Mouse (Mus musculus): ENCODE data around the gene Rbm15. TPM values are rescaled to one million over a fixed set of nuclear protein-coding genes. Genes with fewer than 3 reads are reported as not detected.
"Not testable (repeated sequence)": the region's sequence is repeated elsewhere in the genome, so short reads cannot be mapped to it uniquely, and the experiment has no call there.

Rbm15 gene
- total RNA-seq, 1 experiment from 2014 or later = 41.1 TPM

GRCm38 (mm10) chr3:107331746-107332126 is 1.7 kb downstream of the Rbm15 start:
- DNase-seq = no peak

- peak; percentile 47 for DNase-seq
These were observed 2.7 kb downstream of the Rbm15 start for GRCm38 (mm10) chr3:107330503-107331424.

DNA sequence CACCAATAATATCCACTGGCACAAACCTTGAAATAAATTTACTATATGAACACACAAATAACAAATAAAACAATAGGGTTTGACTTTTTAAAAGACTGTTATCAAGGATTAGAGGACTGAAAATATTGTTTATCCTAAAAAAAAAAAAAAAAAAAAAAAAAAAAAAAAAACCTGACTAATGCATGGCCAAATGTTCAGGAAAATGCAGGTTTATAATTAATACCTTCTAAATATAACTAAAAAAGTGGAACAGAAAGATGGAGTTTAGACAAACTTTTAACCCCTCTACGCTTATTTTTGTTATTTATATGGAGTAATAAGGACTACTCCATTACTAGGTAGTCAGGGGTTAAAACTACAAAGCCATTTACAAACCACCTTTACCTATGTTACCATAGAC is 7.0 kb downstream of the Rbm15 start:
- no peak for DNase-seq

- DNase-seq = no peak
These were observed 11.7 kb downstream of the Rbm15 start for GRCm38 (mm10) chr3:107321776-107322175.

GRCm38 (mm10) chr3:107321141-107321540 is 12.3 kb downstream of the Rbm15 start:
- DNase-seq = peak; percentile 51

DNA sequence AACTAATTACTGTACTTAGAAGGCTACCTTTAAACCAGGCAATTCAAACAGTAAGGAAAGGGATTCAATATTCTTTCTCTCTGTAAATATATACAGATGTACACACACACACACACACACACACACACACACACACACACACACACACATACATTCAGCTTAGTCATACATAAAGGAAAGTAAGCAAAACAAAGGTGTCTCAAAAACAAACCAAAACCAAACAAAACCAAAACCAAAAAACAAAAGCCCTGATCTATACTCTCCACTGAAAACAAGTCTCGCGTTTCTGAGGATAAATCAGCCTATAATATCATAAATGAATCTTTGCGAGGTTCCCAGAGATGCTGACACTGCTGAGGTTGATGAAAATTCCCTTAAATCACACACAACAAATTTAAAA is 16.1 kb downstream of the Rbm15 start:
- DNase-seq = no peak

GRCm38 (mm10) chr3:107296917-107297316 is 36.6 kb downstream of the Rbm15 start:
- DNase-seq = not testable (repeated sequence)

DNA sequence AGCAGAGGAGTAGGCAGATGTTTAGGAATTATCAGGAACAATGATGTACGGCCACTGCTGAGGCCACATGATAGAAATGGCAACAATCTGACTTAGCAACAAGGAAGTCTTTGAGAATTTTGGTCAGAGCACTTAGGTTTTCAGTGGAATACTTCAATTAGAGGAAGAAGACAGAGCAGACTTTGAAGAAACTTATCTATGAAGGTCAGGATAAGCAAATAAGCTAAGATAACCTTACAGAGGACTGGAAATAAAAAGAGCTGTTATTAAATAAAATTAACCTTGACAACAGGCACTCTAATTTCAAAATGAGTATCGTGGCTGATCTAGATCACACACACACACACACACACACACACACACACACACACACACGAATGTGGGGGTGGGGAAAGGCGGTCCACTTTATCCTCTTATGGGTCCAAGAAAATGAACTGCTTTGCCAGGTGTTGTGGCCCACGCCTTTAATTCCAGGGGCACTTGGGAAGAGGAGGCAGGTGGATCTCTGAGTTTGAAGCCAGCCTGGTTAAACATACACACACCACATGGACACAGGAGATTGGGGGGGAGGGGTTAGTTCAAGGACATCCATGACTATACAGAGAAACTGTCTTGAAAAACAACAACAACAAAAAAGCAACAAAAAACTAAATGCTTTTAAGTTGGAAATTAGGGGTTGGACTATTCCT is 37.7 kb downstream of the Rbm15 start:
- DNase-seq = no peak

- DNase-seq = peak; percentile 58
These were observed 42.6 kb downstream of the Rbm15 start, which contains the start of gene Slc16a4 for GRCm38 (mm10) chr3:107290764-107291381. Slc16a4 (plus strand) TSS chr3:107291230.

GRCm38 (mm10) chr3:107287346-107287745 is 46.1 kb downstream of the Rbm15 start:
- DNase-seq = no peak

DNA sequence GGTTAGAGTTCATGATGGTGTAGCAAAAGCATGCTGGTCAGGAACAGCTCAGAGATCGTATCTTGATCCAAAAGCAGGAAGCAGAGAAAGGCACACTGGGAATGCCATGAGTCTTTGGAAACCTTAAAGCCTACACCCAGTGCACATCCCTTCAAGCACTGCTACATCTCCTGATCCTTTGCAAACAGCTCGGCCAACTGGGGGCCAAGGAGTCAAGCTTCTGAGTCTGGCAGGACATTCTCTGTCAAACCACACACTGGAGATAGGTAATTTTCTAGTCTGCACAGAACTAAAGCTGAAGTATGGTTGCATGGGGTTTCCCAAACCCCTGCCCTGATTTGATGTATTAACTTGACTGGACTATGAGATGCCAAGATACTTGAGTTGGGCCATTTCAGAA is 47.4 kb downstream of the Rbm15 start:
- DNase-seq = no peak

DNA sequence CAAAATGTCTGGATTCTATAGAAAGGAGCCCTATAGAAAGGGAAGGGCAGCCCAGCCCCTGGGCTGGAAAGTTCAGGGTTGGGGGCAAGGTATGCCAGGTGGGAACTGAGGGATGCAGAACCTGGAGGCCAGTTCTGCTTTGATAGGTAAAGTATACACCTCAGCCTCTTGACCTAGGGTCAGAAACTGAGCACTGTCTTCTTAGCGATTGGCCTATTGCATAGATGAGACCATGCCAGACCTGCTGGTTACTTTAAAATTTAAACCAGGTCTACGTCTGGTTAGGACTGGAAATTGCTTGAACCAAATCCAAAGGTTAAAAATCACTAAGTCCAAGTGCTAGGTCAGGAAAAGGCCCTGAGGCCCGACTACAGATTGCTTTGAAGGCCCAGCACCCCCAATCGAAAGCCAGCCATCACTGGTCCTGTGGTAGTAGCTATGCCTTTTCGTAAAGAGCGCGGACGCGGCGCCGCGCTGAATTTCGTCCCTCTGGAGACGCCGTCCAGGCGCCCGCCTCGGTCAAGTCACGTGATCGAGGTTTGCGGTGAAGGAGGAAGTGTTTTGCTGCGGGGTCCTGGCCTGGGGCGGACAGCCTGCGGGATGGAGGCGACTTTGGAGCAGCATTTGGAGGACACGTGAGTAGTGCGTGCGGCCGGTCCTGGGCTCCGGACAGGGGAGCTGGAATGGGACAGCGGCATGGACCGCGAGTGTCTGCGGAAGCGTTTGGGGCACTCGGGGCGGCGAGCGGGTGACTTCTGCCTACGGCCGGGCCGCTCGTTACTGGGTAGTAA is 54.8 kb downstream of the Rbm15 start, which contains the start of gene Lamtor5:
Lamtor5 (plus strand) TSS at position 380 of the 791 bp plus-strand sequence.
- peak; percentile 93 for DNase-seq

DNA sequence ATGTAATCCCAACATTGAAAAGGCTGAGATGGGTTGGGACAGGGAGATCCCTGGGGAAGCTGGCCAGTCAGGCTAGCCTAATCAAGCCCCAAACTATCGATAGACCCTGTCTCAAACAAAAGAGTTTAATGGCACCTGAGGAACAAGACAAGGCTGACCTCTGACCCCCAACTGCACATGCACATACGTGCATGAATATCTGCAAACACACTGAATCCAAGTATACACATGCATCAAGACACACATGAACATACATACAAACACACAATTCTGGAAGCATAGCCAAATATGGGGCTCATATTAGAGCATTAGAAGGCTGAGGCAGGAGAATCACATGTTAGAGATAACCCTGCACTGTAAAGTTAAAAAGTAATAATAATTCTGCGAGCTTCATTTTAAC is 56.8 kb downstream of the Rbm15 start:
- no peak for DNase-seq

- no peak for DNase-seq
These were observed 57.5 kb downstream of the Rbm15 start for GRCm38 (mm10) chr3:107275996-107276395.

Other genes with a start within 250 kb of the Rbm15 start
- gene Kcna2, start 232.5 kb downstream of the Rbm15 start, total RNA-seq (2021) = 1.4 and 4.0 TPM in 2 replicates
- not detected in 2 replicates for gene Kcna10, start 150.6 kb downstream of the Rbm15 start, total RNA-seq (2021)
- gene Cym, start 111.9 kb downstream of the Rbm15 start, total RNA-seq (2021) = not detected in 2 replicates
- gene A630076J17Rik, start 103.1 kb downstream of the Rbm15 start, total RNA-seq (2021) = not detected in 2 replicates
- gene Prok1, start 94.0 kb downstream of the Rbm15 start, total RNA-seq (2021) = 0.26 and 1.3 TPM in 2 replicates
- 73.8 and 81.7 TPM in 2 replicates for gene Lamtor5, start 54.8 kb downstream of the Rbm15 start, total RNA-seq (2021)
- gene Slc16a4, start 42.4 kb downstream of the Rbm15 start, total RNA-seq (2021) = 0.44 and 0.49 TPM in 2 replicates
- gene Kcnc4, start 125.9 kb upstream of the Rbm15 start, total RNA-seq (2021) = 7.4 and 8.1 TPM in 2 replicates
- gene Slc6a17, start 184.3 kb upstream of the Rbm15 start, total RNA-seq (2021) = 3.1 and 3.3 TPM in 2 replicates
- not detected in 2 replicates for gene Ubl4b, start 221.4 kb upstream of the Rbm15 start, total RNA-seq (2021)